Mouse (Mus musculus) adrenal gland (tissue): ENCODE data around the gene Pttg1ip.

Experiments
- intact Hi-C: fragments of 180-260 bp; cut with DNase I; formaldehyde crosslinking; loops from one replicate; pipeline ENCODE4 v1.15.1; 2025
- long read RNA-seq, 2 experiments: library from polyadenylated mRNA; unstranded; transcript quantifications; one replicate each; pipeline ENCODE4 v2.0.0; 2020; ENCODE audit warnings: borderline replicate concordance in 1 of 2; ENCODE audit not compliant: insufficient replicate concordance in 1 of 2

Pttg1ip gene
- long read RNA-seq, experiment 1, transcript Pttg1ip-201 (6 exons, 2,294 nt): major isoform, 277 of 288 reads
- long read RNA-seq, experiment 1, partial matches to known transcripts: 1 of 288 reads
- long read RNA-seq, experiment 1, other reads (novel, unspliced or antisense): 9 of 288 reads
- long read RNA-seq, experiment 2, transcript Pttg1ip-201 (6 exons, 2,294 nt): major isoform, 256 of 279 reads
- long read RNA-seq, experiment 2, partial matches to known transcripts: 14 of 279 reads
- long read RNA-seq, experiment 2, other reads (novel, unspliced or antisense): 3 of 279 reads

- intact Hi-C loops: loop anchor here (1.0 kb wide), 1 partner anchor 25 kb away; the partner anchor contains the start of genes Gm49325 and Sumo3
Observed at GRCm38 (mm10) chr10:77581408-77582284, at the start of gene Pttg1ip. Pttg1ip (plus strand) TSS chr10:77581720.

- intact Hi-C loops: no loop called here
Observed at GRCm38 (mm10) chr10:77532020-77532413, 49.5 kb upstream of the Pttg1ip start.

- intact Hi-C loops: no loop called here
Observed at GRCm38 (mm10) chr10:77536727-77537126, 44.8 kb upstream of the Pttg1ip start.

DNA sequence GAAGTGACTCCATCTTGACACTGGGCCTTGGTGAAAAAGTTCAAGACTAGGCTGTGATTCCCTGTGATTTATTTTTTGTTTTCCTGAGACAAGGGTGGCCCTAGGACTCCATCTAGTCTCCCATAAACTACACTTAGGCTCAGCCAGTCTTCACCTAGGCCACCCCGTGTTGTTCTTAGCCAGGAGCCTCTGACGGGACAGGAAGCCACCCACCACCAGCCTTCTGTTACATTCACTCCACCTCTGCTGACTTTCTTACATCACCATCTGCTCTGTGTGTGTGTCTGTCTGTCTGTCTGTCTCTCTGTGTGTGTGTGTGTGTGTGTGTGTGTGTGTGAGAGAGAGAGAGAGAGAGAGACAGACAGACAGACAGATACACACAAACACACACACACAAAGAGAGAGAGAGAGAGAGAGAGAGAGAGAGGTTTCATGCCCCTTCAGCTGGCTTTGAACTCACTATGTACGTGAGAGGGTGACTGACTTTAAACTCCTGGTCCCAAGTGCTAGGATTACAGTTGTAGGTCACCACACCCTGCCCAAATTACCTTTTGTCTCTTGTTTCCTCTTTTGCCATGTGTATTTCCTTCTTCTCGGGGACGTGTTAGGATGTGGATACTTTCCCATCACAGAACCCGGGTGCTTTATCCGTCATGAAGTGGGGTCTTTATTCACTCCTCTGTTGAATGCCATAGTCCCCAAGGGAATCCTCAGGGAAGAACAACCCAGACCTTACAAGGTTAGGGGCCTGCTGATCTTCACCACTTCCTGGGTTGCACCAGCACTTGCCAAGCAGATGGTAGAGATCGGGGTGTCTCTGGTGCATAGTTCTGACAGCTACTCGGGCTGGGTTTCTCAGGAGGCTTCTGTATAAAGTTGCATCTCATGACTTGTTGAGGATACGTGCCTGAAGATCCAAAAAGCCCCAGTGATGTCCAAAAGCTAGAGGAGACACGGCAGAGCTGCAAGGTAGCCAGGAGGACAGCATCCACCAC, 44.0 kb upstream of the Pttg1ip start:
- intact Hi-C loops: no loop called here

- intact Hi-C loops: no loop called here
Observed at GRCm38 (mm10) chr10:77539320-77539945, 42.1 kb upstream of the Pttg1ip start.

DNA sequence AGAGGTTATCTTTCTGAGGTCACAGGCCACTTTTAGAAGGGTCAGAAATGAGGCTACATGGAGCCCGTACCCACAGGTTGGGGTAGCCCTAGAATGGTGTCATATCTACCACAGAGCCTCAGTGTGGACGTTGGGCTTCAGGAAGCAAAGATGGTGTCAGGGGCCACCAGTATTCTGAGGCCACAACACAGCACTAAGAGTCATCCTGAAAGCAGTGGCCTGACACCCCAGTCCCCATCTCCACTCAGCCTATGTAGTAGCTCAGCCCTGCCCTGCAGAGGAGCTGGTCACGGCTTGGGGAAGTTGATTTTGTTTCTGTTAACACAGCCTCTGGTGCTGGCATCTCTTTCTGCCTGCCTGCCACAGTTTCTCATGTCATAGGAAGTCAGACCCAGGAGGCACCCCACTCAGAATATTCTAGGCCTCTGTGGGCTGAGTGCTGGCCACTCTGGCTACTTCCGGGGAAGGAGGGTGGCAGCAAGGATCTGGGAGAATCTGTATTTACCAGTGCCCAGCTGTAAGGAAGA, 40.9 kb upstream of the Pttg1ip start:
- intact Hi-C loops: no loop called here

GRCm38 (mm10) chr10:77541864-77542666, 39.5 kb upstream of the Pttg1ip start:
- intact Hi-C loops: no loop called here

DNA sequence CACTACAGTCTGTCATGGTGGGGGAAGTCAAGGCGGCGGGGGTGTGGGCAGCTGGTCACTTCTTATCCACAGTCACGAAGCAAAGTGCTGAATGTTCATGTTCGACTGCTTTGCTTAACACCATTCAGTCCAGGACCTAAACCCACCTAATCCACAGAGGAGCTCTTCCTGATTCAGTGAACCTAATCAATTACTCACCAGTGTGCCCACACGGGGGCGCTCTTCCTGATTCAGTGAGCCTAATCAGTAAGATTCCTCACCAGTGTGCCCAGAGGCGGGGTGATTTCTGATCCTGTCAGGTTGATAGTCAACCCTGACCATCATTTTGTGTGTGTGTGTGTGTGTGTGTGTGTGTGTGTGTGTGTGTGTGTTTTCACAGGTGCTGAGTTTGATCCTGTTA, 38.3 kb upstream of the Pttg1ip start:
- intact Hi-C loops: no loop called here

- intact Hi-C loops: no loop called here
Observed at GRCm38 (mm10) chr10:77544916-77545315, 36.6 kb upstream of the Pttg1ip start.

GRCm38 (mm10) chr10:77548576-77548975, 32.9 kb upstream of the Pttg1ip start:
- intact Hi-C loops: no loop called here

DNA sequence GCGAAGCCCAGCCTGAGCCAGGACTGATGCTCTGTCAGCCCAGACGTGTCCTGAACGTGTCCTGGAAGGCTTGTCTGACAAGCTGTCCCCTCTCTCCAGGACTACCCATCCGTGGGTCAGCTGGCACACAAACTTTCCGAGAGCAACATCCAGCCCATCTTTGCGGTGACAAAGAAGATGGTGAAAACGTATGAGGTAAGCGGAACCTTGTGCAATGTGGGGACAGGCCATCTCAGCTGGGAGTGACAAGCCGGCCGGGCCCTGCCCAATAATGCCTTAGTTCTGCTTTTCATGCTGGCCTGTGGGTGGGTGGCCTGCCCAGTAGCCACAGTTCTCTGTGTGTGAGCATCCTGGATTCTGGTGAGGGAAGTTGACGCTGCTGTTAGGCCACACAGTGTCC, 30.6 kb upstream of the Pttg1ip start:
- intact Hi-C loops: no loop called here

- intact Hi-C loops: no loop called here
Observed at GRCm38 (mm10) chr10:77552162-77552561, 29.4 kb upstream of the Pttg1ip start.

- intact Hi-C loops: no loop called here
Observed at GRCm38 (mm10) chr10:77553285-77553684, 28.2 kb upstream of the Pttg1ip start.

- intact Hi-C loops: no loop called here
Observed at GRCm38 (mm10) chr10:77554918-77555317, 26.6 kb upstream of the Pttg1ip start.

GRCm38 (mm10) chr10:77556631-77557030, 24.9 kb upstream of the Pttg1ip start:
- intact Hi-C loops: no loop called here

DNA sequence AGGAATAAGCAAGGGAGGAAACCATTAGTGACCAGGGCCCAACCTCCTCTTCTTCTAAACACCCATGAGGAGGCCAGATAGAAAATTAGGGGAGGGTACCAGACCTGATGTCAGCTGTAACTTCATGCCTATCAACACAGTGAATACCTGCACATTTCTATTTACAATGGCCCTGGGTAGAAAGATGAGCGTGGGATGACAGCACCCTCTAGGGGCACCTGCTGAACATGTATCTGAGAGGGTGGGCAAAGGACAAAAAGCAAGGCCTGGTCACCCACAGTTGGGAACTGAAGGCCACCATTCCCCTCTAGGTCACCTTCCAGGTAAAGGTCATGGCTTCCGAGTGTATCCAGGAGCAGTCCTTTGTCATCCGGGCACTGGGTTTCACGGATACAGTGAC, 23.9 kb upstream of the Pttg1ip start:
- intact Hi-C loops: no loop called here

- intact Hi-C loops: loop anchor here (5.0 kb wide), 1 partner anchor 273 kb away; no protein-coding TSS in a partner anchor
Observed at GRCm38 (mm10) chr10:77560090-77560489, 21.4 kb upstream of the Pttg1ip start.

GRCm38 (mm10) chr10:77560830-77561229, 20.7 kb upstream of the Pttg1ip start:
- intact Hi-C loops: loop anchor here (5.0 kb wide), 1 partner anchor 274 kb away; no protein-coding TSS in a partner anchor

DNA sequence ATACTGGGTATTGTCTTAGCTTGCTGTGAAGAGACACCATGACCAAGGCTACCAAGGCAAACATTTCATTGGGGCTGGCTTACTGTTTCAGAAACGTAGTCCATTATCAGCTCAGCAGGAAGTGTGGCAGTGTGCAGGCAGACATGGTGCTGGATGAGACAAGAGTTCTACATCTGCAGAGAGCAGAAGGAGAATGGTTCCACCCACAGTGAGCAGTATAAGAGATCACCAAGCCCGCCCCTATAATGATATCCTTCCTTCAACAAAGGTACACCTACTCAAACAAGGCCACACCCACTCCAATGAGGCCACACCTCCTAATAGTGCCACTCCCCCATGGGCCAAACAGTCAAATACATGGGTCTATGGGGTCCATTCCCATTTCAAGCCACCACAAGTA, 20.0 kb upstream of the Pttg1ip start:
- intact Hi-C loops: loop anchor here (5.0 kb wide), 1 partner anchor 274 kb away; no protein-coding TSS in a partner anchor
